Mouse (Mus musculus): ENCODE measurements around the gene Zfhx3. TPM values are rescaled to one million over a fixed set of nuclear protein-coding genes. Genes with fewer than 3 reads are reported as not detected.

Zfhx3 gene
- polyA plus RNA-seq, 1 experiment from 2014 or later, result 27.5 TPM

- ATAC-seq (replicated peaks; ENCODE audit: insufficient number of reproducible peaks, low FRiP score, low TSS enrichment, low read depth) (no peak), DNase-seq (ENCODE audit: low spot score) (peak; percentile 70)
- Histone ChIP-seq H3K9me3 (replicated peaks; ENCODE audit: control insufficient read depth, low read length) (no peaks in the 10 kb centered on the region), H3K27me3 (ENCODE audit: control insufficient read depth, insufficient read depth, low read length) (no peaks in the 10 kb centered on the region), H3K27ac (replicated peaks; ENCODE audit: low read depth, low read length) (no peak overlapping the region), H3K9ac (replicated peaks; ENCODE audit: low read length) (0 out of 2 replicates have a peak overlapping the region, but pooled peaks have one; percentile 19), H3K36me3 (replicated peaks; ENCODE audit: control insufficient read depth, insufficient read depth, low read depth, low read length) (no peaks in the 10 kb centered on the region), H3K4me3 (ENCODE audit: low read depth, low read length) (no peak overlapping the region), H3K4me2 (ENCODE audit: low read depth, low read length) (0 out of 2 replicates have a peak overlapping the region, but pooled peaks have one; percentile 10), H3K4me1 (ENCODE audit: control insufficient read depth, insufficient read depth, low read length) (peaks cover 17% of the 10 kb centered on the region)
- 42% methylated on average over 15 of the region's 15 CpGs for WGBS
Observed at GRCm38 (mm10) chr8:108759511-108760330, 817.3 kb downstream of the Zfhx3 start.

DNA sequence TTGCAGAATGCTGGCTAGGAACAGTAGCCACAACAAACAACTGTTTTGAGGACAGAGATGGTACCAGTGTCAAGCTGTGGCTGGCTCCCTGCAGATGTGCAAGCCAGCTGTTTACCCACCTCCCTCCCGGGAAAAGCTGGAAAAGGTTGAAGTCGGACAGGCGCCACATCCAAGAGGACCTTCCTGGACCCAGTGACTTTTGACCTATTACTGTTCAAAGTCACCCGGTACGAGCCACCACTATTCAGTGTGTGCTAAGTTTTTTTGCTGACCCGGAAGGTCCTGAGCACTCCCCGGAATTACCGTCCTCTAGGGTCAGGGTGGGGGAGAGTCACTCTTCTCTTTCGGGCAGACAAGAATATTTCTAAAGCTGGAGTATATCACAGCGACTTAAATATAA is 818.3 kb downstream of the Zfhx3 start:
- no peak overlapping the region for H3K4me2 ChIP-seq (ENCODE audit: low read depth, low read length)
- no peak overlapping the region for H3K27ac ChIP-seq (replicated peaks; ENCODE audit: low read depth, low read length)
- no peaks in the 10 kb centered on the region for H3K9me3 ChIP-seq (replicated peaks; ENCODE audit: control insufficient read depth, low read length)
- ATAC-seq (replicated peaks; ENCODE audit: insufficient number of reproducible peaks, low FRiP score, low TSS enrichment, low read depth), result no peak
- H3K9ac ChIP-seq (replicated peaks; ENCODE audit: low read length), result no peak overlapping the region
- no peaks in the 10 kb centered on the region for H3K27me3 ChIP-seq (ENCODE audit: control insufficient read depth, insufficient read depth, low read length)
- WGBS, result 39% methylated on average over 10 of the region's 10 CpGs
- peaks cover 17% of the 10 kb centered on the region for H3K4me1 ChIP-seq (ENCODE audit: control insufficient read depth, insufficient read depth, low read length)
- no peaks in the 10 kb centered on the region for H3K36me3 ChIP-seq (replicated peaks; ENCODE audit: control insufficient read depth, insufficient read depth, low read depth, low read length)
- no peak for DNase-seq (ENCODE audit: low spot score)
- H3K4me3 ChIP-seq (ENCODE audit: low read depth, low read length), result no peak overlapping the region

DNA sequence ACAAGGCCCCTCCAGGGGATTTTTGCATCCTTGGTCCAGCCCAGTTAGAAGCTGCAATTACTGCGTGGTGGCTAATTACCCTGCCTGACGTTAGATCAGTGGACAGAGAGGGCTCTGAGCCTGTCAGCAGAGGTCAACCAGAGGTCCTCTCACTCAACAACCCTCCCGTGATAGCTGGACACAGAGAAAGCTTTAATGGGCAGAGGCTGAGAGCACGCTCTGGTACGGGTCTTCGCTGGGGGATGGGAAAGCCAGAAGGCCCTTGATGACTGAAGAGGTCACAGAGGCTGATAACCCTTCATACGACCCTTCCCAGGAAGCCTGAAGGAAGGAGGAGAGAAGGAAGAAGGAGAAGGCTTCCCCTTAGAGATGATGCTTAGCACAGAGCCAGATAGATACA is 820.1 kb downstream of the Zfhx3 start:
- H3K4me3 ChIP-seq (ENCODE audit: low read depth, low read length), result no peak overlapping the region
- no peaks in the 10 kb centered on the region for H3K36me3 ChIP-seq (replicated peaks; ENCODE audit: control insufficient read depth, insufficient read depth, low read depth, low read length)
- no peaks in the 10 kb centered on the region for H3K27me3 ChIP-seq (ENCODE audit: control insufficient read depth, insufficient read depth, low read length)
- no peak overlapping the region for H3K9ac ChIP-seq (replicated peaks; ENCODE audit: low read length)
- ATAC-seq (replicated peaks; ENCODE audit: insufficient number of reproducible peaks, low FRiP score, low TSS enrichment, low read depth), result no peak
- H3K4me1 ChIP-seq (ENCODE audit: control insufficient read depth, insufficient read depth, low read length), result peaks cover 17% of the 10 kb centered on the region
- no peaks in the 10 kb centered on the region for H3K9me3 ChIP-seq (replicated peaks; ENCODE audit: control insufficient read depth, low read length)
- 8% methylated on average over 7 of the region's 7 CpGs for WGBS
- no peak for DNase-seq (ENCODE audit: low spot score)
- no peak overlapping the region for H3K27ac ChIP-seq (replicated peaks; ENCODE audit: low read depth, low read length)
- H3K4me2 ChIP-seq (ENCODE audit: low read depth, low read length), result no peak overlapping the region

DNA sequence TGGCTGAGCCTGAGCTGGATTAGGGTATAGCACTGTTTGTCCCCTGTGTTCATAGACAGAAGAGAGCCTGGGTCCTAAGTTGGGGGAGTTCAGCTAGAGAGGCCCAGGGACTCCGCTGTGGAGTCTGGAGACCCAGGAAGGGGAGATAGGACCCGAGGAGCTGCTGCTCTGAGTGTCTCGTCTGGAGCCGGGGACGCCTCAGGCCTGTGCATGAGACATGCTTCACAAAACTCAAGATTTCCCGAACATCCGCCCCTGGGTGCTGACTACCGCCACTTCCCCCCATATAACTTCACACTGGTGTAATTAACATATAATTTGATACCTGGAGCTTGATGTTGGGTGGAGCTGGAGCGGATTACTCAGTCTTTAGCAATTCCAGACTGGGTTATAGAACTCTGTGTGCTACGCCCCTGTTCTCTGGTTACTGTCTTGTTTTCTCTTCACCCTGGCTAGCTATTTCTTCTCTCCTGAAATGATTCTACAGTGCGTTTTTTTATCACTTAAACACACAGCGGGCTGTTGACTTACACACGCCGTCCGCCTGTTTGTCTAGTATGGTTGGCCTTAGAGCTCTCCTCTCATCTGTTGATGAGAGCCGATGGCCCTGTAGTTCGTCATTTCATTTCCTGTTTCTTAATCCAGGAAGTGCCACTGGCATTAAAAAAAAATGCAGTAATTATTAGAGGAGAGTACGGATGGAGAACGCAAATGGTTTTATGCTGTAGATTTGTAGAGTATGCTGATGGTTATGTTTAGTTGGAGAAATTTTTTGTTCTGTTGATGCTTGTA is 822.2 kb downstream of the Zfhx3 start:
- 51% methylated on average over 19 of the region's 19 CpGs for WGBS
- DNase-seq (ENCODE audit: low spot score) (no peak), ATAC-seq (replicated peaks; ENCODE audit: insufficient number of reproducible peaks, low FRiP score, low TSS enrichment, low read depth) (0 out of 2 replicates have a peak, but pooled peaks have one; percentile 31)
- Histone ChIP-seq H3K4me3 (ENCODE audit: low read depth, low read length) (no peak overlapping the region), H3K4me2 (ENCODE audit: low read depth, low read length) (no peak overlapping the region), H3K36me3 (replicated peaks; ENCODE audit: control insufficient read depth, insufficient read depth, low read depth, low read length) (no peaks in the 10 kb centered on the region), H3K9ac (replicated peaks; ENCODE audit: low read length) (peak overlapping the region; percentile 14; the same call in 1 of the 2 replicates), H3K9me3 (replicated peaks; ENCODE audit: control insufficient read depth, low read length) (no peaks in the 10 kb centered on the region), H3K27ac (replicated peaks; ENCODE audit: low read depth, low read length) (no peak overlapping the region), H3K27me3 (ENCODE audit: control insufficient read depth, insufficient read depth, low read length) (no peaks in the 10 kb centered on the region), H3K4me1 (ENCODE audit: control insufficient read depth, insufficient read depth, low read length) (peaks cover 11% of the 10 kb centered on the region)

DNA sequence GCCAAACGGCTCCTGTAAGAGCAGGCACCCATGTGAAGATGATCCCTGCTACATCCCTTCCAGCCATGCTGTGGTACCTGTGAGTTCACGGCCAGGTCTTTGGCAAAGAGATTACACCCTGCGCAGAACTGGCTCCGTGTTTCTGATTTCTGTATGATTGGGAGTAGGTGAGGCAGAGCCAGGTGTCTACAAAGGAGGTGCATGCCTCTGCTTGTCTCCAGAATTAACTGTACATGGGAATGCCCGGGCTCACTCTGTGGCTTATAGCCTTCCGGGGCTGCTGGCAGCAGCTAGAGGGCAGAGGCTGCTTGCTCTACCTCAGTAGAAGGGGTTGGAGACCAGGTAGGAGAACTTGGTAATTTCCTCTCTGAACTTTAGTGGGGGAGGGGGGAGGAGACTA is 823.7 kb downstream of the Zfhx3 start:
- no peak overlapping the region for H3K27ac ChIP-seq (replicated peaks; ENCODE audit: low read depth, low read length)
- WGBS, result 82% methylated on average over 6 of the region's 6 CpGs

GRCm38 (mm10) chr8:108768051-108768450 is 825.6 kb downstream of the Zfhx3 start:
- no peaks in the 10 kb centered on the region for H3K27me3 ChIP-seq (ENCODE audit: control insufficient read depth, insufficient read depth, low read length)
- H3K36me3 ChIP-seq (replicated peaks; ENCODE audit: control insufficient read depth, insufficient read depth, low read depth, low read length), result no peaks in the 10 kb centered on the region
- no peak overlapping the region for H3K4me2 ChIP-seq (ENCODE audit: low read depth, low read length)
- H3K9ac ChIP-seq (replicated peaks; ENCODE audit: low read length), result no peak overlapping the region
- 80% methylated on average over 7 of the region's 7 CpGs for WGBS
- DNase-seq (ENCODE audit: low spot score), result no peak
- peaks cover 9% of the 10 kb centered on the region for H3K4me1 ChIP-seq (ENCODE audit: control insufficient read depth, insufficient read depth, low read length)
- H3K27ac ChIP-seq (replicated peaks; ENCODE audit: low read depth, low read length), result no peak overlapping the region
- ATAC-seq (replicated peaks; ENCODE audit: insufficient number of reproducible peaks, low FRiP score, low TSS enrichment, low read depth), result no peak
- H3K9me3 ChIP-seq (replicated peaks; ENCODE audit: control insufficient read depth, low read length), result no peaks in the 10 kb centered on the region
- H3K4me3 ChIP-seq (ENCODE audit: low read depth, low read length), result no peak overlapping the region

More for the DNA sequence above, 823.7 kb downstream of the Zfhx3 start:
- Histone ChIP-seq H3K4me3 (ENCODE audit: low read depth, low read length) (no peak overlapping the region), H3K4me1 (ENCODE audit: control insufficient read depth, insufficient read depth, low read length) (peaks cover 11% of the 10 kb centered on the region), H3K4me2 (ENCODE audit: low read depth, low read length) (no peak overlapping the region), H3K36me3 (replicated peaks; ENCODE audit: control insufficient read depth, insufficient read depth, low read depth, low read length) (no peaks in the 10 kb centered on the region), H3K27me3 (ENCODE audit: control insufficient read depth, insufficient read depth, low read length) (no peaks in the 10 kb centered on the region), H3K9ac (replicated peaks; ENCODE audit: low read length) (no peak overlapping the region), H3K9me3 (replicated peaks; ENCODE audit: control insufficient read depth, low read length) (no peaks in the 10 kb centered on the region)
- ATAC-seq (replicated peaks; ENCODE audit: insufficient number of reproducible peaks, low FRiP score, low TSS enrichment, low read depth), result no peak
- no peak for DNase-seq (ENCODE audit: low spot score)

GRCm38 (mm10) chr8:108770334-108770733 is 827.9 kb downstream of the Zfhx3 start:
- H3K4me1 ChIP-seq (ENCODE audit: control insufficient read depth, insufficient read depth, low read length), result no peaks in the 10 kb centered on the region
- WGBS, result 80% methylated on average over 4 of the region's 4 CpGs

DNA sequence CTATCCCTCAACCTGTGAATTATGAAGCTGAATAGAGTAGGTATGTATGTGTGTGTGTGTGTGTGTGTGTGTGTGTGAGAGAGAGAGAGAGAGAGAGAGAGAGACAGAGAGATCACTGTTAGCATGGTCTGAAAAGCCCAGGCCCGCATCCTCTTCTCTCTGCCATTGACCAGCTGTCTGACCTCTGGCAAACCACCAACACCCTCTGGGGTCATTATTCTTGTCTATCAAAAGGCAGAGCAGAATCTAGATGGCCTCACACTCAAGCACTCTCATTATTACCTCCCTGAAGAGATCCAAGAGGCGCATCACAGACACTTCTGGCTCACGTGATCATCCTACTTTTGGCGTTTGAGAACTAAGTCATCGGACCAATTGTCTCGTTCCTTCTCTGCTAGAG is 831.0 kb downstream of the Zfhx3 start:
- 81% methylated on average over 6 of the region's 6 CpGs for WGBS
- no peak overlapping the region for H3K9ac ChIP-seq (replicated peaks; ENCODE audit: low read length)
- H3K9me3 ChIP-seq (replicated peaks; ENCODE audit: control insufficient read depth, low read length), result no peaks in the 10 kb centered on the region
- ATAC-seq (replicated peaks; ENCODE audit: insufficient number of reproducible peaks, low FRiP score, low TSS enrichment, low read depth) (no peak), DNase-seq (ENCODE audit: low spot score) (no peak)
- H3K4me3 ChIP-seq (ENCODE audit: low read depth, low read length), result no peak overlapping the region
- H3K36me3 ChIP-seq (replicated peaks; ENCODE audit: control insufficient read depth, insufficient read depth, low read depth, low read length), result no peaks in the 10 kb centered on the region
- no peaks in the 10 kb centered on the region for H3K27me3 ChIP-seq (ENCODE audit: control insufficient read depth, insufficient read depth, low read length)
- no peak overlapping the region for H3K27ac ChIP-seq (replicated peaks; ENCODE audit: low read depth, low read length)
- no peak overlapping the region for H3K4me2 ChIP-seq (ENCODE audit: low read depth, low read length)
- peaks cover 3% of the 10 kb centered on the region; the same call in 1 of the 2 replicates for H3K4me1 ChIP-seq (ENCODE audit: control insufficient read depth, insufficient read depth, low read length)

More at GRCm38 (mm10) chr8:108770334-108770733, 827.9 kb downstream of the Zfhx3 start:
- DNase-seq (ENCODE audit: low spot score), result no peak
- Histone ChIP-seq H3K9me3 (replicated peaks; ENCODE audit: control insufficient read depth, low read length) (no peaks in the 10 kb centered on the region), H3K27me3 (ENCODE audit: control insufficient read depth, insufficient read depth, low read length) (no peaks in the 10 kb centered on the region), H3K27ac (replicated peaks; ENCODE audit: low read depth, low read length) (no peak overlapping the region), H3K4me2 (ENCODE audit: low read depth, low read length) (no peak overlapping the region), H3K4me3 (ENCODE audit: low read depth, low read length) (no peak overlapping the region), H3K9ac (replicated peaks; ENCODE audit: low read length) (no peak overlapping the region), H3K36me3 (replicated peaks; ENCODE audit: control insufficient read depth, insufficient read depth, low read depth, low read length) (no peaks in the 10 kb centered on the region)
- no peak for ATAC-seq (replicated peaks; ENCODE audit: insufficient number of reproducible peaks, low FRiP score, low TSS enrichment, low read depth)

Measured in embryonic facial prominence, embryonic 11.5 days (tissue).